Mouse (Mus musculus) myocyte (in vitro differentiated cells): Measurements from ENCODE around the gene Gif.

ENCODE experiments used
- CEBPB ChIP-seq: IDR thresholded peaks from 2 replicates; pipeline ENCODE4 v1.6.1; 2011; ENCODE audit warnings: mild to moderate bottlenecking, moderate library complexity; ENCODE audit not compliant: poor library complexity, insufficient read depth, severe bottlenecking
- MAX ChIP-seq: IDR thresholded peaks from one replicate; pipeline ENCODE4 v1.6.1; 2011; ENCODE audit warnings: low read depth, mild to moderate bottlenecking, control low read depth
- POLR2A ChIP-seq: IDR thresholded peaks from one replicate; pipeline ENCODE4 v1.6.1; 2011; ENCODE audit warnings: low read depth, mild to moderate bottlenecking, control low read depth, moderate library complexity; ENCODE audit not compliant: insufficient read length
- POLR2AphosphoS2 ChIP-seq: IDR thresholded peaks from one replicate; pipeline ENCODE4 v1.6.1; 2011; ENCODE audit warnings: low read depth, control low read depth; ENCODE audit not compliant: insufficient read length
- TCF12 ChIP-seq: IDR thresholded peaks from one replicate; pipeline ENCODE4 v1.6.1; 2011; ENCODE audit warnings: mild to moderate bottlenecking, control low read depth; ENCODE audit not compliant: poor library complexity, insufficient read depth, severe bottlenecking

DNA sequence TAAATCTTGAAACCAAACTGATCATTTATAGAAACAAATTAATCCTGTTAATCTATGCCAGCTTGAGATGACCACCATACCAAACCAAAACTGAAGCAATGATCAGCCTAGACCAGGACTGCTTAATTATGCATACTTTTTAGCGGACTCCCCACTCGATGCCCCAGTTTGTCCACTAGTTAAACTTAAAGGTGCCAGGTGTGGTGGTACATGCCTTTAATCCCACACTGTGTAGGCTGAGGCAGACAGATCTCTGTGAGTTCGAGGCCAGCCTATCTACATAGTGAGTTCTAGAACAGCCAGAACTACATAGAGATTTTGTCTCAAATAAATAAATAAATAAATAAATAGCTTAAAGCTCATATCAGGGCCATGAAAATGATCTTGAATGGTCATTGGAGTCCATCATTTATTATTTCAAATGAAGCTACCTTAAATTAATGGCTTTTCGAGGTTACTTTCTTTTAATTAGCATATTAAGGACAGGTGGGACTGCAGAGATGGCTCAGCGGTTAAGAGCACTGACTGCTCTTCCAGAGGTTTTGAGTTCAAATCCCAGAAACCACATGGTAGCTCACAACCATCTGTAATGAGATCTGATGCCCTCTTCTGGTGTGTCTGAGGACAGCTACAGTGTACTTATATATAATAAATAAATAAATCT, 22.0 kb downstream of the Gif start:
- TF ChIP-seq POLR2A (no peak), TCF12 (no peak), POLR2AphosphoS2 (no peak), CEBPB (no peak), MAX (no peak)
